Mouse (Mus musculus) embryo, embryonic 9.5 days (tissue): ENCODE measurements around the gene Cyb5d2.

ENCODE experiments used
- DNase-seq: peaks from one replicate; pipeline ENCODE4 v3.0.0-alpha.2; 2017; ENCODE audit errors: extremely low spot score

Gene Cyb5d2

DNA sequence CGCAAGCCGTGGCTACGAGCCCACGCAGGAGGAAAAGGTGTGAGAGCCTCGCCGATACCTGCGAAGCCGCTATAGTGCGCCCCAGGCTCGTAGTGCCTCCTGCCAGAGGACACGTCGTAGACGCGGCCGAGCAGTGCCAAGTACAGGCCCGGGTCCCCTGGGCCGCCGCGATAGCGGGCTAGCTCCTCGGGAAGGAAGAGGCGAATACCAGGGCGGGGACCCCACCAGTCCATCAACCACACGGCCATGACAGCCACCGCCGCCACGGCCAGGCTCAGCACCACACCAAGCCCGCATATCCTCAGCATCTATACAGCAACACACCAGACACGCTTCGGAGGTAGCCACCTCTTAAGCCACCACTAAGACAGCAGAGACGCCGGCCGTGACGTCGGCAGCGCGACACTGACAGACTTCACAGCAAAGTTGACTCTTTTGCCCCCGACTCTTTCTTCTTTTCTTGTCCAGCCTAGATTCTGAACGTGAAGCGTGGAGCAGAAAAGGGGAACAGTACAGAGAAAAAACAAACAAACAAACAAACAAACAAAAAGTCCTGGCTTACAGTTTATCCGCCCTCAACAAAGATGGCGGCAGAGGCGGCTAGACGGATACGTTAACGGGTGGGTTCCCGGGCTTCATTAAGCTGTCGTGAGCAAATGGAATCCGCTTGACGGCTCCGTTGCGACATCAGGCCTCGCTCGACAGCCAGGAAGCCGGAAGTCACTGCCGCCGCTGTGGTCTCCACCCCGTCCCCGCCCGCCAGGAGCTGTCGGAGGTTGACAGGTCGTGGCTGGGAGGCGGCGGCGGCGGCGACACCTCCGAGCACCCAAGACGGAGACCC is at the start of gene Cyb5d2, which contains the start of gene Zzef1:
Gene Cyb5d2 (minus strand): TSS at position 688 of the 841 bp plus-strand sequence.
Gene Zzef1 (plus strand): TSS at position 772 of the 841 bp plus-strand sequence.
- peak; percentile 88 for DNase-seq

DNA sequence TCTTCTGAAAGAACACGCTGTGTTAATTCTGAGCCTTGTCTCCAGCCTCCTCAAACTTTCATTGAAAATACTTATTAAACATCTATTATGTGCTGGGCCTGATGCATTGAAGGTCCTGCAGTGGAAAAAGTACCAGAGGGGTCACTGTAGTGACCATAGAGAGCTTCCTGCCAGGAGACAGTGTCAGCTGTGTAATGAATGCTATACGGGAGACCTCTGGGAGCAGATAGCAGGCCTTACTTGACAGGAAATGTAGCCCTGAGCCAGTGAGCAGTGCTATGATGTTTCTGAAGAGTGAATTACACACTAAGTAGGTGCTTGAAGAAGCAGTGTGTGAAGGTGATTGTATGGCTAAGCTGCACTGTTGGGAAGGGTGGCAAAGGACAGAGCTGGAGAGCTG is 49.6 kb upstream of the Cyb5d2 start:
- DNase-seq: no peak

DNA sequence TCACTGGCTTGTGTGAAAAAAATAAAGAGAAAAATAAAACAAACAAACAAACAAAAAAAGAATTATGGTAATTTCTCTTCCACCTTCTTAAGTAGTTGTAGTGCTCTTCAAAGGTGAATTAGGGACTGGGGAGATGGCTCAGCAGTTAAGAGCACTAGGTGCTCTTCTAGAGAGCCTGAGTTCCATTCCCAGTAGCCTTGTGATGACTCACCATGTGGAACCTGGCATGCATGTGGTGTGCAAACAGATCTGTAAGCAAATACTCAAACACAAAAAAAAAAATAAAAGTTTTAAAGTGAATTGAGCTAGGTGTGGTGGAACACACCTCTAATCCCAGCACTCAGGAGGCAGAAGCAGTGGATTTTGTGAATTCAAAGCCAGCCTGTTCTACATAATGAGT is 47.6 kb upstream of the Cyb5d2 start:
- DNase-seq: no peak

DNA sequence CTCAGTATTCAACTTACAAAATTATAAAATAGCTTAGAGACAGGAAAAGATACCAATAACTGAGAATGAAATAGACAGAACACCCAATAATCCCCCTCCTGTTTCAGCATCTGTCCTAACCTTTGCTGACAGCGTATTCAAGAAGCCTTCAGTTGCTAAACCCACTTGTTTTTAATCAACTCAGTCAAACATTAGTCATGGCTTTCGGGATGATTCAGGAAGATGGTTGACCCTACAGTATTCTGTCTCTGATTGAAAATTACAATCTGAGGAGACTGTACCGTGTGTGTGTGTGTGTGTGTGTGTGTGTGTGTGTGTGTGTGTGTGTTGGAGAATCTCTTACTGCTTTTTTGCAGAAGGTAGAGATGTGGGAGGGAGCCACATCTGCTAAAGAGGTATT is 46.8 kb upstream of the Cyb5d2 start:
- no peak for DNase-seq

DNA sequence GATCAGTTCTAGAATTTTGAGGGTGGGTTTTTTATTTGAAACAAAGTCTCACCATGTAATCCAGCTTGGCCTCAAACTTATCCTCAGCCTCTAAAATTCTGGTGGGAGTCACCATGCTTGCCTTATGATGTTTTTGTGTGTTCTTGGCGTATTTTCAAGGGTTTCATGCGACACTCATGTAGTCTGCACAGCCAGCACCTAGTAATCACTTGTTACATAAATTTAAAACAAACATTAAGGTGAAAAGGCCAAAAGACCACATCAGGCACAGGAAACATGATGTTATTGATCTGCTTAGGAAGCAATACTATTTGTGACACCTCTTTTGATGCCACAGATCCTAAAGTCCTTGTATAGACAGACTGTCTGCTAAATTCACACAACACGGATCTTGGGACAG is 33.9 kb upstream of the Cyb5d2 start:
- DNase-seq: no peak

DNA sequence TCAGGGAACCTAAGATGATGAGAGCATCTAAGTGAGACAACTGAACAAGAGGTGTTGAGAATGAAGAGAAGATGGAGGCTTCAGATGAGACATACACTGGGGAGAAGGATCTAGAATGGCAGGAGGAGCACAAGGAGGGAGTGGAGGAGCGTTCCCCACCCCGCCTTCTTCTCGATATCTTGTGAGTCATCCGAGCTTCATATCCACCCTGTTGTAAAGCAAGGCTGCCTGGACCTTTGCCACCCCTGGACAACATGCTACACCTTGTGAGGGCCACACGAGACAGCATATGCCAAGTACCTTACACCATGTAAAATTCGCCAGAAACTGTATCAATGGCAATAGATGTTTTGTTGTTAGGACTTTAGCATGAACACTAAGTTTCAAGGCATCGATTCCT is 25.1 kb upstream of the Cyb5d2 start:
- no peak for DNase-seq

DNA sequence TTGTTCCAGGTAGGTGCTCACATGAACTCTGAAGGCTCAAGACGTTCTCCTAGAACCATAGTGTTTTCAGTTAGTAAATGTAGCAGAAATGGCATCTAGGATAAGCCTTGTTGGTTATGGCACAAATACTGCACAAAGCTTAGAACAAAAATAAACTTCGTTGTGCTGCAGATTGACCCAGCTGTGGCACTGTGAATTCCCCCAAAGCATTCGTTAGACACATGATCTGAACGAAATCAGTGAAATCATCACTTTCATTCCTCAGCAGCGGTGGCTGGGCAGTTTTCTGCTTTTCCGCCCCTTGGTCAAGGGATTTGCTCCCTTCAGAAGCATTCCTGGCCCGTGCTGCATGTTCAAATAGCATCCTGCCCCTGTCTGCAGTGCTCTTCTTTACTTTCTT is 22.1 kb upstream of the Cyb5d2 start:
- no peak for DNase-seq

DNA sequence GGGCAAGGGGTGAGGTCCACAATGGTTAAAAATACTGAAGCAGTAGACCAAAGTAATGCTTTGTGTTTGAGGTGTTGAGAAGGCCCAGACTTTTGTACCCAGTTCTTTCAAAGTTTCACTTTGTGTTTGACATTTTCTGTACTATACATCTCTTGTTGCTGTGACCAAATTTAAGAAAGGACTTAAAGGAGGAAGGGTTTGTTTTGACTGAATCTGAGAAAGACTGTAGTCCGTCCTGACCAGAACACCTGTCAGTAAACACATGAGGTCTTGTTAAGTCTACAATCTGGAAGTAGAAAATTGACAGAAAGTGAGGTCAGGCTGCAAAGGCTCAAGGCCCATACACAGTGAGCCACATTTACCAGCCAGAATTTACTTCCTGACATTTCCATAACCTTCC is 20.9 kb upstream of the Cyb5d2 start:
- DNase-seq: no peak

DNA sequence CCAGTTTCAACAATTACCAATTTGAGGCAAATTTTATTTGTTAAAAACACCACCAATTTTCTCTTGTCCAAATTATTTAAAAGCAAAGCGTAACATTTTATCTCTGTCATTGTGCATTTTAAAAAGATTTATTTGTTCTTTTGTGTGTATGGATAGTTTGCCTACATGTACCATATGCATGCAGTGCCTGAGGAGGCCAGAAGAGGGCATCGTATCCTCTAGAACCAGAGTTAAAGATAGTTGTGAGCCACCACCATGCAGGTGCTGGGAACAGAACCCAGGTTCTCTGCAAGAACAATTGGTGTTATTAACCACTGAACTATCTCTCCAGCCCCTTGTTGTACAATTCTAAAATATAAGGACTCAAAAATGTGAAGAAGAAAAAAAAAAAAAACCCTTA is 18.2 kb upstream of the Cyb5d2 start:
- no peak for DNase-seq

DNA sequence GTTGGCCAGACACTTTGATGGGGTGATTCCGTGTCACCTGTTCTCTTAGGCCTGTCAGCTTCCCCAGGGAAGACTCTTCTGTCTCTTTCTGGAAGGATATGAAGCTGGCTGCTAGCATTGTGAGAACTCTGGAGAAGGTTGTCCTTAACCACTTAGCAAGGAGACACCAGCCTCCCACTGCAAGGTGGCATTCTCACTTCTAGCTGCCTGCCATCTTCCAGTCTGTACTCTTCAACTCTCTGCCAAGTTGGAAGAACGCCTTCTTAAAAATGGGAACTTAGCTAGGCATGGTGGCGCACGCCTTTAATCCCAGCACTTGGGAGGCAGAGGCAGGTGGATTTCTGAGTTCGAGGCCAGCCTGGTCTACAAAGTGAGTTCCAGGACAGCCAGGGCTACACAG is 17.7 kb upstream of the Cyb5d2 start:
- no peak for DNase-seq

DNA sequence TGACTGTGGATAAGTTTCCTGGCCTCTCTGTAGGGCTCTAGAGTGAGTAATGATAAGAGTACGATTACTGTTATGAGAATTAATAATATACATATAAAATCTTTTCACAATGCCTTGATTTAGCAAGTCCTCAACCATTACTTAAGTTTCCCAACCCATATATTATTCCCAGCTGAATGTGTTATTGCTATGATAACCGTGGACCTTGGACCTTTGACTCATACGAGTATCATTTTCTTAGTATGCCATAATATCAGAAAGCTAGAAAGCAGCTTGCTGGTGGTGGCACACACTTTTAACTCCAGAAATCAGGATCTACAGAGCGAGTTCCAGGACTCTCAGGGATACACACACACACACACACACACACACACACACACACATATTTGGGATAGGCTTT is 12.1 kb upstream of the Cyb5d2 start:
- DNase-seq: no peak

DNA sequence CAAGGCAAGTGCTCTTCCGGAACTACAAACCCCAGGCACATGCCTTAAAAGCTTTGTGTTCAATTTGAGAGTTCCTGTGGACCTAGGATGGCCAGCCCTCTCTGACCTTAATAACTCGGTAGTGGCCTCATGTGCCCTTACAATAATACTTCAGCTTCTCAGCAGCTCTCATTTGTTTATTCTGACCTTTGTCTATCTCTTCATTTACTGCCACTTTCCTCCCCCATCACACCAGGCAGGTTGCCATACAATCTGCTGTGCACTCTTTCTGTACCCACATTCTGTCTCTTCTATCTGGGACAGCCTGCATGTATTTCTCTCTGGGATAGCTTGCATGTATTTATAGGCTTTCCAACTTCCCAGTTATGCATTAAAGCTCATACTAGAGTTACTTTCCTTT is 10.6 kb upstream of the Cyb5d2 start:
- DNase-seq: no peak

DNA sequence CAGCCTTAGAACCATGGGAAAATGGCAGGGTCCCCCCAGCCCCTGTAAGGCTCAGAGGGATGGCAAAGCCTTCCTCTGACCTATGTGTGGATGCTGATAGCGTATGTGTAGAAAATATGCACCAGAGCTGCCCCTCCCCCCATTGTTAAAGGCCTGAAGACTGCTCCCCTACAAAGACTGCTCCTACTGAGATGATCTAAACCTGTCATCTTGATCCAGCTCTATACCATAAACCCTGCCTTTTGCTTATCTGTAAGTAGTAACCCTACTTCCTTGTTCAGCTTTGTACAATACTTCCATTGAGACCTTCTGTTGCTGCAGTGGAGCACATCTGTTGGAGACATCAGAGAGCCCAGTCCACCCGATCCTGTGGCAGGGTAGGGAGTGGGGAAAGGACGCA is 9.3 kb upstream of the Cyb5d2 start:
- DNase-seq: no peak

DNA sequence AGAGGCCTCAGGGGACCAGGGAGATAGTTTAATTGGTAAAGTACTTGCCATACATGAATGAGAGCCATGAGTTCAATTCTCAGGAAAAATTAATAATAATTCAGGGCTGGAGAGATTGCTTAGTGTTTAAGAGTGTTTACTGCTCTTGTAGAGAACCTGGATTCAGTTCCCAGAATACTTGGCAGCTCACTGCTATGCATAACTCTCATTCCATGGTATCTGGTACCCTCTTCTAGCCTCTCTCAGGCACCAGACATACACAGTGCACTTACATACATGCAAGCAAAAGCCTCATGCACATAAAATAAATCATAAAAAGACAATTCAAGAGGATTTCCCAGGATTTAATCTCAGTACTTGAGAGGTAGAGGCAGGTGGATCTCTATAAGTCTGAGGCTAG is 8.6 kb upstream of the Cyb5d2 start:
- no peak for DNase-seq

DNA sequence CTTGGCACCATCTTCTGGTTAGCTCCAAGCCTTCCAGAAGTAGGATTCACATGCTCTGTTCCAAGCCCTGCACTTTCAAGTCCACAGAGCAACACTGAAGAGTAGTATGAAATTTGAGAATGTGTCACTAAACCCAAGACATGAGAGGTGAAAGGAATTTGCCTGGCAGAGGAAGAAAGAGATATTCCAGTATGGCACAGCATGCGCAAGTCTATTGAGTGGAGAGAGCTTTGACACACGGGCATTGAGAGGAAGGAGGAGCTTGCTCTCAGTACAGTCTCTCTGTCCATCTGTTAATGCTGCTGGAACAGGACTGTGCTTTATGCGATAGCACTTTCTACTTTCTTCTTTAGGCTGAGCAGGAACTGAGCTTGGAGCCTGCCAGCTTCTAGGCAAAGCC is 7.1 kb upstream of the Cyb5d2 start:
- DNase-seq: no peak

DNA sequence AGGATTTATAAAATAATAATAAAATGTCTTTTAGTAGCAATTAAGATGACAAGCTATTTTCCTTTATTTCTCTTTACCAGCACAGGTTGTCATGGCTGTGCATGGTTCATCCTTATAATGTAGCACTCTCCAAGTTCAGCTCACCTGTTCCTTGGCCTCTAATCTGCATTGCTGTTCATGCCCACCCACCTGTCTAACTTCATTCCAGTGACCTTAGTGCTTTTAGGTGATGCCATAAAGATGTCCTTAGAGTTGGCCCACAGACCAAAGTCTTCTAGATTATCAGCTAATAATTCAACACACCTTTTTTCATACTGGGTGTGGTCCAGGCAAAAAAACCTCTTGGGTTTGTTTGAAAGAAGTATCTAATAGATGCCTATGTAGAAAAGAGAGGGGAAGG is 5.2 kb upstream of the Cyb5d2 start:
- DNase-seq: no peak

DNA sequence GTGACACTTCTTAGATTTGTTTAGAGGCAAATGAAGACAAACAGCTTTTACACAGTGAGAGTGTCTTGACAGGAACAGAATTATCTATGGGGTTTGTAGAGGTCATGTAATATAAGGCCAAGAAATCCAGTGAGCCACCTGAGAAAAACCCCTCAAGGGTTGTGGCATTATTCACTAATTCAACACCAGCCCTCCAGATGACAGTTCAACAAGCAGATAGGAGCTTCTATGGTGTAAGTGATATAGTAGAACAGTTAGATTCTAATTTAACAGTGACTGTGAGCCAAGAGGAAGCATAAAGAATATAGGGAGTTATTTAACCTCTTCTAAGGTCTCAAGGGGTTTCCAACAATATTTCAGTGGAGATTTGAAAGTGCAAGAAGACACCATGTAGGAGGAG is 2.2 kb upstream of the Cyb5d2 start:
- DNase-seq: no peak

DNA sequence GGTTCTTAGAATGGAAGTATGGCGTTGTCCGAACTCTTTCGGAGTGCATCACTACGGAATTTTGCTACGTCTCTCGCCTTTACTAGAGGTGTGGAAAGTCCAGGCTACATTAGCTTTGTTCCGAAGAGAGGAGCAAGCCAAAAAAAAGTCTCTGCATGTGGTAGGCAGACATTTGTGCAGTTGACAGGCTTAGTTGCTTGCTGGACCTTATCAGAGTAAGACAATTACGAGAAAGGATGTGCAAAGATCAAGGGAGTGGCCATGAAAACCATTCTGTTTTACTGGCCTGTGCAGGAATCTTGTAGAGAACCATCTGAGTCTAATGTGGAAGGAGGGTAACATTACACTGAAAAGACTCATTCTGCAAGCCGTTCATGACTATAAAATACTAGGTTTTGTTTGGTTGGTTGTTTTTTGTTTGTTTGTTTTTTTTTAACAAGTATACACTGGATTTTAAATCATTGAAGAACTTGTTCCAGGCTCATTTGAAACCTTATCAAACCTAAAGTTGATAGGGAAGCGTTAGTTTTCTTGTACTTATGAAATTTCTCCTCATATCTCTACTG is 914 bp upstream of the Cyb5d2 start:
- no peak for DNase-seq

DNA sequence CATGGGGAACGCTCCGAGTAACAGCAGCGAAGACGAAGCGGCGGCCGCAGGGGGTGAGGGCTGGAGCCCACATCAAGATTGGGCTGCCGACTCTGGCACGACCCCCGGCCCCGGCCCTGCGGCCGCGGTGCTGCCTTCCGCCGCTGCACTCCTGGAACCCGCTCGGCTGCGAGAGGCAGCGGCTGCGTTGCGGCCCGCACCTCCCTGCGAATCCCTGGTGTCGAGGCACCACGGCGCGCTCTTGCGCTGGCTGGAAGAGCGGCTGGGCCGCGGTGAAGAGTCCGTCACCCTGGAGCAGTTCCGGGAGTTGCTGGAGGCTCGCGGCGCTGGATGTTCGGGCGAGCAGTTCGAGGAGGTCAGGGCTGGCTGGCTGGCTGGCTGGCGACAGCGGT is 350 bp upstream of the Cyb5d2 start:
- no peak for DNase-seq

DNA sequence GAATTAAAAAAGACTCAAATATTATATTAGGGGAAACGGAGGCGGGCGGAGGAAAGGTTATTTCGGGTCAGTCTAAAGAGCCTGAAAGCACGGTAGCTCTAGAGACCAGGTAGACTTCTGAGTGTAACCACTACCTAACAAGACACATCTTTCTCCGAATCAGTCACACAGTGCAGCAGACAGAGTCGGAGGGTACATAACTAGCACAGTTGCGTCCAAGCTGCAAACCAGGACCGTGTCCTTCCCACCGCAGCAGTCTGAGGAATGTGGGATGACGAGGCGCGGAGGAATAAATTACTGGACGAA is 840 bp downstream of the Cyb5d2 start:
- no peak for DNase-seq

DNA sequence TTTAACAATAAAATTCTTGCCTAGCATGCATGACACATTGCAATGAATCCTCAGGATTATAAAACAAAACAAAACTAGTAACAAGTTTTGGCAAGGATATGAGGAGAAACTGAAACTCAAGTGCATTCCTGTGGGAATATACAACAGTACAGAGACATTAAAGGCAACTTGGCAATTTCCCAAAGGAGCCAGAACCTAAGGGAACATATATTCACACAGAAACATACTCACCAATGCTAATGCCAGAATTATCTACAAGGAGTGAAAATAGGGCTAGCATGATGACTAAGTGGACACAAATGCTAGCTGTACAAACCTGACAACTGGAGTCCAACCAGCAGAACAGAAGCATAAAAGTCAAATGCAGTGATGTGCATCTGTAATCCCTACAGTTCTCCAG is 3.9 kb downstream of the Cyb5d2 start:
- no peak for DNase-seq

DNA sequence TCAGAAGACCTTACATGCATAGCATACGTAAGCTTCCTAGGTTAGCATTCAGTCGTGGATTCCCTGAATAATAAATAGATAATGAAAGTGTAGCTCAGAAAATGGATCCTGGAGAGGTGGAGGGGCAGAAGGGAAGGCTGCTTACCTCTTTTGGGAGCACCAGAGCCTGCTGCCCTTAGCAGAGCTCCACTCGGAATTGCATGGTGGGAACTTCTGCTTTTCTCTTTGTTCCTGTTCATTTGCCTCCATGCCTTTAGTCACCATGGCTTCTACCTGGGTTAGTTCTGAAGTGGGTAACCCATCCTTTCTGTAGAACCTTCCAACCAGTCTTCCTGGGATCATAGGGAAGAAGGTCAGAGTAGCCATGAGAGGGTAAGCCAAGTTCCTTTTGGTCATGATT is 13.4 kb downstream of the Cyb5d2 start:
- DNase-seq: no peak

DNA sequence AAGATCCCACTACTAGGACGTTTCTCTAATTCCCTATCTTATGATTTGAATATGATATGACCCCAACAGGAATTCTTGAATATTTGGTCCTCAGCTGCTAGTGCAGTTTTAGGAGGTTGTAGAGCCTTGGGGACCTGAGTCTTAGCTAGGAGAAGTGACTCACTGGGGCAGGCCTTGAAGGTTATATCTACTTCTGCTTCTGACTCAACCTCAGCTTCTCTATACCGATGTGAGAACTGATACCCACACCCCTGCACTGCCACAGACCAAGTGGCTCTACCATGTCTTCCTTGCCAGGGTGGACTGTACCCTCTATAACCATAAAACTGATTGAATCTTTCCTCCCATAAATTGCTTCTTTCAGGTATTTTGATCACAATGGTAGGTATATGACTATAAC is 13.8 kb downstream of the Cyb5d2 start:
- DNase-seq: no peak

DNA sequence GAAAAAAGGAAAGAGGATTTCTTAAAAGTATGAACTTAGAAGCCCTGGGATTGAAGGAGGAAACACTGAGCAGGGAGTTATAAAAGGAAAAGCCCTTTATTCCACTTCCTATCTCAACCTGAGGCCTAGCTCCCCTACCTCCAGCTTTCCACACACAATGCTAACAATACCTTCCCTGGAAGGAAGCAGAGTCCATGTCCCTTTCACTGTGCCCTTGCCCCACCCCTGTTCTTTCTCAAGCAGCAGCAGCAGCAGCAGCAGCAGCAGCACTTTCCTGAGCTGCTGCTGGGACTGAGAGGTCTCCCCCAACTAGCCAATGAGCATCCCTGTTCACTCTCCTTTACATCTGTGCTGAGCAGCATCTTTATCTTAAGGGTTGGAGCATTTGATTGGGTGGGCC is 17.0 kb downstream of the Cyb5d2 start:
- no peak for DNase-seq
